Mouse (Mus musculus): Measurements from ENCODE around the gene Prkag2.

Gene Prkag2

DNA sequence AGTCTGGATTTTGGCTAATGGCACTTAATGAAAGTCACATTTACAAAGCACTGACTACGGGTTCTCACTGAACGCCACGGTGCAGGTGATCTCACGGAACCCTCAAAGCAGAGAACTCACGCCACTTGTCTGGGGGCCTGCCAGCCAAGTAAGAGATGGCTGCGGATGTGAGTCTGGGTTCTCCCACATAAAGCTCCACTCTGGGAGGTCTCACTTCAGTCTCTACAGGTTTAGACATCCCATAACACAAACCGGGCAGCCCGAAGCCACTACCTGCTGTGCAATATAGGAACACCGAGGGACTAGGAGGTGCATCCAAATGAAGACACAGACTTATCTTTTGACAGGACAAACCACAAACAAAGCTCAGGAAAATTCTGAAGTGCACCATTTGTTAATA is 193.6 kb downstream of the Prkag2 start:
- no peak for DNase-seq

DNA sequence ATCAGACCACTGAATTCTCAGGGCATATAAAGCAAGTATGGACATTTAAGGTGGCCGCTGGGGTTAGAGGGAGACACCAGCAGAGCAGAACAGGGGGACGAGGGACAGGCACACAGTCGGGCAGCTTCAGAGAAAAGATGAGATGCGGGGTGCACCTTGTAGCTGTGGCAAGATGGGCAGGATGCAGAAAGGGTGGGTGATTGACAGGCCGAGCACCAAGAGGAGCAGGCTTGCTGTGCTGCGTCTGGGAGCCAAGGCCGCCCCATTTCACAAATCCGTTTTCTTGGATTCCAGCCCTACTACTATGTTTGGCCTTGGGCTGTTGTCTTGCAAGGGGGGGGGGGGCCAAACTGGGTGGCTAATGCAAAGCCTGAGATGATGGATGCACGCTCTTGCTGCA is 195.5 kb downstream of the Prkag2 start:
- no peak for DNase-seq

DNA sequence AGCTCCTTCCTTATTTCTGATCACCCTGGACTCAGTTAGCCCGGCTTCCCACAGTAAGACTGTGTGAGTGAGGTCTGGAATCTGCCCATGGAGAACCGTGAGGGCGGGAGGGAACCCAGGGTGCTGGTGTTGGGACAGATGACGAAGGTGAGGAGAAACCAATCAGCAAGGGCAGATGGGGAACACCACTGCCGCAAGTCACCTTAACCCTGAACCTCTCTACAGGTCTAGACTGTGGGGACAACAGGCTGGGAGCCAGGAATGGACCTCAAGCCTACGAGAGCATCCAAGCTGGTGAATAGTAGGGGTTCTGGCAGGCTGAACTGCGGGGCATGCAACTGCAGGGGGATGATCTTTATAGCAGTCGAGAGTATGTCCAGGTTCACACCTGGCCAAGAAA is 196.0 kb downstream of the Prkag2 start:
- no peak for DNase-seq

DNA sequence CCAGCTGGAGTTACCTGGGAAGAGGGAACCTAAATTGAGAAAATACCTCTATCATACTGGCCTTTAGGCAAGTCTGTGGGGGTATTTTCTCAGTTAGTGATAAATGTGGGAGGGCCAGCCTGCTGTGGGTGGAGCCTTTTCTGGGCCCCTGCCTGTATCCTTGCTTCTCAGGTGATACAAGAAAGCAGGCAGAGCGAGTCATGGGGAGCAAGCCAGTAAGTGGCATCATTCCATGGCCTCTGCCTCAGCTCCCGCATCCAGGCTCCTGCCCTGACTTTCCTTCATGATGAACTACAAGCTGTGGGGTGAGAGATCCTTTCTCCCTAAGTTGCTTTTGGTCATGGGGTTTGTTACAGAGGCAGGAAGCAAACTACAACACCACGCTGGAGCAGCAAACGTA is 196.4 kb downstream of the Prkag2 start:
- no peak for DNase-seq

DNA sequence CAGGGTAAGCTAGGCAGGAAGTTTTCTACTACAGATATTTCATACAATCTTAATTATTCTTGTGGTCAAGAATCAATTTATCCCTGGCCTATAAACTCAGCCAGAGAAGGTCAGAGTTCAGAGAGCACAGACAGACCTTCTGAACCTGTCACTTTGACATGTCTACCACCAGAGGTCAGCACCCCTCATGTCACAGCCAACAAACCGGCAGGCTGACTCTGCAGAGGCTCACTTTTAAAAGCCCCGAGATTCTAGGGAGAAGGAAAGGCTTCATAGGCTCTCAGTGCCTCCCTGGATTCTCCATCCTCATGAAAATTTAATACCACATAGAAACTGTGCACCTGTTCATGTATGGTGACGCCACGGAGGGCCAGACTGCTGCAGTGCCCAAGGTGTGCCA is 197.6 kb downstream of the Prkag2 start:
- DNase-seq = no peak

DNA sequence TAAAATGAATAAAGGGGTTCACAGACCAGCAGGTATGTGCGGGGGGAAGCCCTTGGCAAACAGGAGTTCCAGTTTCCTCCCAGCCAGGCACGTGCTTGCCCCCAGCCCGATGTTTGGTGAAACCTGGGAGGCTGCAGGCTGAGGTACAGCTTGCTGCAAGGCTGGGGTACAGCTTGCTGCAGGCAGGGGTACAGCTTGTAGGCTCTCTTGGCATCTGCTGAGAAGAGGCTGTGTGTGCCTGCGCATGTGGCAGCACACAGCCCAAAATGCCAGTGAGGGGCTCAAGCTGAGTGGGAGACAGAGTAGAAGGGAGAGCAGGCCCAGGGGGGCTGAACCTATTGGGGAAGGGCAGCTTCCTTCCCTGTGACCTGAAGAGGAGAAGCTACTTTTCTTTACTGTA is 204.8 kb downstream of the Prkag2 start:
- DNase-seq = no peak

DNA sequence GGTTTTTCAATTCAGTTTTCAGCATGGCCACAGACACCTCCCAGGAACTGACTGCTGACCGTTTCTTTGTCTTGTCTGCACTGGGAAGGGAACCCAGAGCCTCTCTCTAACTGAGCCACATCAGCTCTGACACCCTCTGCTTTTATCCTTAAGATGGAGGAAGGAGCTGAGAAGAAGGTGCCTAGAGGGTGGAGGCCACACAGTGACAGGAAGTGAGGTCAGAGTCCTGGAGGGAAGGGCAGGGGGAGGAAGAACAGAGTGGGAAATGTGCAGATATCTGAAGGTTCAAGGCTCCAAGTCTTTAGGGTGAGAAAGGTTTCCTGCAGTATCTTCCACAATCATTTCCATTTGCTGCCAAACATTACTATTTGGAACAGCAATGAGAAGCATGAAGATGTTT is 205.6 kb downstream of the Prkag2 start:
- no peak for DNase-seq

DNA sequence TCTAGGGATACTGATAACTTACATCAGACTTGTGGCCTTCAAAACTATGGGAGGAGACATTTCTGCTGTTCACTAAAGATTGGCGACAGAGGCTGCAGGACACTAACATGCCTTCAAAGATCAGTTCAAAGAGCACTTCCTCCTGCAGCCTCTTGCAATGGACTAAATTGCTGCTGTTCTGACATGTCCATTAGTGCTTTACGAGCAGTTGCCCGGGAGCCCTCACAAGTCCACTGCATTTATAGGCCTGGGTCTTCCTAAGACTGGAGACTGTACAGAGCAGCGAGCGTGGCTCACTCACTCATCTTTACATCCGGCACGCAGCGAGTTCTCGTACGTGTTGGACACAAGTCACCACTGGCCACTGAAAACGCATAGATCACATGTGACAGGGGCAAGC is 208.0 kb downstream of the Prkag2 start:
- DNase-seq = no peak

DNA sequence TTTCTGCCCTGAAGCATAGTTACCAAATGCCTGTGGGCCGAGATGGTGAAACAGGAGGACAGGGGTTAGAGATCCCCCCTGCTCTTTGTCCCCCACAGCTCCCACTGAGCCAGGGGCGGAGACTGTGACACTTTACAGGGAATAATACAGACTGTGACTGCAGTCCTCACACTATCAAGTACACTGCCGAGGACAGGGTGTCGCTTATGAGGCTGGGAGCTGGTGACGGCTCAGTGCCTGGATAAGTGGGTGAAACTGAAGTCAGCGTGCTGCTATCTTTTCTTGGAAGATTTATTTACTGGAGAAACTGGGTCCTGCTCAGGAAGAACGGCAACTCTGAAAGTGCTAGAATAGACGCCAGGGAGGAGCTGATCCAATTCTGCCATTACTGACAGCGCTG is 210.6 kb downstream of the Prkag2 start:
- DNase-seq = no peak

DNA sequence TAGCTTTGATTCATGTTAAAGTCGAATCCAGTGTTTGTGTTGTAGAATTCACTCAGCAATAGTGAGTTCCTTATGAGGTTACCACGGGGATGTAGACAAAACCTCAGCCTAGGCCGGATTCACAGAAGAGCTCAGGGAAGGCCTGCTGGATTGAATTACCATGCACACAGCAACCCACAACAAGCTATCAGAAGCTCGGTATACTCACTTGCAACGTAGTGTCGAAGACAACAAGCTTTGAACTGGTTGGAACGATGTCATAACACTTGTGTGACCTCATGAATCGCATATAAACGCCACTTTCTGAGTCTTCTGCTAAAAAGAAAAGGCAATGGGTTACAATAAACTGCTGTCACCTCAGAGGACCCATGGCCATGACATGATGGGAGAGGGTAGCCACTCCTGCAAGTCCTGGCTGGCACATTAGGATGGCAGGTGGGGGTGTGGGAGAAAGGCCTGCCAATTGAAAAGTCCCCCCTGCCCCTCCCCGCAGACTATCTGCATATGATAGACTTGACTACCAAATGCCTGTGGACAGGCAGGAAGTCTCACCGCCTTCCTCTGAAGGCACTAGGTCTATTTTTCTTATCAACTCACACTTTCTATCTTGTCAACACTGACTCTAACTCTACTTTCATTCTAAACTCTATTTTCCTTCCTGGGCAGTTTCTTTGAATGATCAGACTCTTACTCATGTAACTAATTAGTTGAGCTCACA is 211.4 kb downstream of the Prkag2 start:
- DNase-seq = no peak

DNA sequence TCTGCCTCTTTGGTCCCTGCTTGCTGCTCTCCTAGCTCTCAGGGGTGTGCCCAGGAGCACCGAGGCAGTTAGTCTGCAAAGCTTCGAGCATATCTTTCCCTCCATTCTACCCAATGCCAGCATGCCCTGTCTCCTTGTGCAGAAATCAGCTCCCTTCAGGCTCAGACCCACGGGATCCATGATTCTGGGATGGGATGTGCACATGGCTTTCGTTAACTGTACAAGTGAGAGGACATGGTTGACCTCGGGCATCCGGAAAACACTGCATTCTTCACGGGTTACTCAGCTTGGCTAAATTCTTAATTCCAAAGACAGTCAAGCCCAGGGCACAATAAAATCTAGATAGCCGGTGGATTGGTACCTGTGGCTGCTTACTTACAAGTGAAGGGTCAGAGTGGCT is 213.2 kb downstream of the Prkag2 start:
- DNase-seq = no peak

DNA sequence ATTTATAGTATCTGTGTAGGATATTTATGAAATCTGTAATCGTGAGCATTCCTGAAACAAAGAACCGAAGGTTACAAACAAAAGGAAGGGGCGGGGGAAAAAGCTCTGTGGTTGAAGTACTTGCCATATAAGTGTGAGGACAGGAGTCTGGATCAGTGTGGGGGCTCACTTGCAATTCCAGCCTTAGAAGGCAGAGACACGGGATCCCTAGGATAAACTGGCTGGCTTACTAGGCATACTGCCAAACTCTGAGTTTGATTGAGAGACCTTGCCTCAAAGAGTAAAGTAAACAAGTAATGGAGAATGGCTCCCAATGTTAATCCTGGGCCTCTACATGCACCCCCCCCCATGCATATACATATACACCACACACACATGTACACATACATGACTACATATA is 221.7 kb downstream of the Prkag2 start:
- no peak for DNase-seq

DNA sequence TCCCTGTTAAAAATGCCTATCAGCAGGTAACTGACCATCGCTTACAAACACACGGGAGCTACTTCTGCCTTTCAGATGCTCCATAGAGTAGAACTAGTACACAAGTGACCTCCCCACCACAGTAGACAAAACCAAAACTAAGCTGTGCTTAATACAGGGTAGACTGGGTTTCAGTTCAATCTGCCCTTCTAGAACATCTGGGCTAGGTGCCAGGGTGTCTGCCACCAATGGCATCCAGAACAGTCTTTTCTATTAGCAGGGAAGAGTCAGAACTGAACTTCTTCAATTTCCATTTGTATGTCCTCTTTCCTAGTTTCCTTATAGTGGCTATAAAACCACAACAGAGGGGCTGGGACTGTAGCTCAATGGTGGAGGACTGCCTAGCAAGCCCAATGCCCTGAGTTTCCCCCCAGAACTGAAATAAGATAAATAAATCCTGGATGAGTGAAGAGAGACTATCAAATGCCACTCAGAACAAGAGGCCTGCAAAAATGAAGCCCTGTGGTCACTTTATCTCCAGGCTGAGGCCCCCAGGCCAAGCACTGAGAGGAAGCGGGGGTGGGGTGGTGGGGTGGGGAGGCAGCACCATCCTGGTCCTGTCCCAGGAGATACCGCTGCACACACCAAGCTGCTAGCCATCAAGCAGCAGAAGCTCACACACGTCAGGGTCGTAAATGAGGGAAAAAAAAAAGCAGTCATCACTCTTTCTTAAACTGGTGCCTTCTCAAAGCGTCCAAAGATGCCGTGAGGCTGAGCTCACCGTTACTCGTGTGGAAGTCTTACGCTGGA is 222.4 kb downstream of the Prkag2 start:
- DNase-seq = no peak

DNA sequence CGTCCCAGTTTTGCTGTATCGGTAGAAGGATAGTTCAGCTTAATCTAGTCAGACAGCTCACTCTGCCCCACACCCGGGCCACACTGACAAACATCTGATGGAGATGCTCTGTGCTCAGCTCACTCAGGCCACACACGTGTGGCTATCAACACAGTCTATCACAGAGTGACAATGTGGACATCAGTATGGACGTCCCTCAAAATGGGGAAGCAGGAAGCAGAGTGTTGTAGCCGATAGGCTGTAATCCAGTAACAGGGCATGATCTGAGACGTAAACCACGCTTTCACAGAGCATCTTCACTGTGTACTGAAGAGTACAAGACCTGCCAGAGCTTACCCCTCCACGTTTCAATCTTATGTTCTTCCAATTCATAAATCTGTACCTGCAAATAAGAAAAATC is 223.8 kb downstream of the Prkag2 start:
- DNase-seq = no peak

DNA sequence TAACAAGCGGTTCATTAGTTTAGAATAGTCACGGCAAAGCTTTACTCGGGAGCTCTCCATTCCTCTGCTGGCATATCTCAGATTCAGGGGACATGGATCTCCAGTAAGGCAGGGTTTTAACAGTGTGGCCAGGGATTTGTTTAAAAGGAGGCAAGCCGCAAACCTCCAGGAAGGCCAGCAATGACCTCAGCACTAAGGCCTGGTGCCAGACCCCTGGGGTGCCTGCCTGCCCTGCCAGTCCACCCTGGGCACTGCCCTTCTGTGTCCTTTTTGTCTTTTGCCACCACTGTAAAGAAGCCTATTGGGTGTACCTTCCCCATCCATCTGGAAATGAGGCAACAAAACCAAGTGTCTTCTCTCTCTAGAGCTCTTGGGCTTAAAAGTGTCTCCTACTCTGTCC is 226.3 kb downstream of the Prkag2 start:
- DNase-seq = no peak

DNA sequence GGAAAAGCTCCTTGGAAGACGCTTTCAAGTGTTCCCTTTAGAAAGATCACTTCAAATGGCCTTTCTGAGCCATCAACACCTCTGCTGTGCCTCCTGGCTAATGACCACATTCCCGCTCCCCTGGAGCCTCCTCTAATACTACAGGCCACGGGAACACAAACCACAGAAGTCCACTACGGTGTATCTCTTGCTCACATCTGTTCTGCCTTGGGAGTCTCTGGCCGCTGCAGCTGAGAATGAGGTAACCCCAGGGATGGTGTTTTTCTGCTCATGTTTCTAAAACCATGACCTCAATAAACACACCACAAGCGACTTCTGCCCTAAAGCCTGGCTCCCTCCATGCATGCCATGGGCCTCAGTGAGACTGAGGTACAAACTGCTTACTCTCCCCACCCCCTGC is 227.2 kb downstream of the Prkag2 start:
- DNase-seq = no peak

DNA sequence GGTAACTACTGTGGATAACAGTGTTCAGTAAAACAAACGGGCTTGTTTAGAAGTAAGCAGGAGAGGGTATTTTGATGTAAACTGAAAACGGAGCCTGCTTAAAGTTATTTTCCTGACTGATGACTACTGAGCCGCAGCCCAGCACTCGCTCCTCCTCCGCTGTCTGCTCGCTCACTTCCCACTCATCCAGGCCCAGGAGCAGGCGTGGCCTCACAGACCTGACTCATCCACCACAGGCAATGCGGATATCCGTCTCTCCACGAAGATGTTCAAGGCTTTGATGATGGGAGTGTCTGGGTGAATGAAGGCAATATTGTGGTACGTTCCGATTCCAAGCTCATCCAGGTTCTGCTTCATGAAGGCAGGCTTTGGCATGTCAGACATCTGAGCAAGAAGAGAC is 229.2 kb downstream of the Prkag2 start:
- peak; percentile 58 for DNase-seq

DNA sequence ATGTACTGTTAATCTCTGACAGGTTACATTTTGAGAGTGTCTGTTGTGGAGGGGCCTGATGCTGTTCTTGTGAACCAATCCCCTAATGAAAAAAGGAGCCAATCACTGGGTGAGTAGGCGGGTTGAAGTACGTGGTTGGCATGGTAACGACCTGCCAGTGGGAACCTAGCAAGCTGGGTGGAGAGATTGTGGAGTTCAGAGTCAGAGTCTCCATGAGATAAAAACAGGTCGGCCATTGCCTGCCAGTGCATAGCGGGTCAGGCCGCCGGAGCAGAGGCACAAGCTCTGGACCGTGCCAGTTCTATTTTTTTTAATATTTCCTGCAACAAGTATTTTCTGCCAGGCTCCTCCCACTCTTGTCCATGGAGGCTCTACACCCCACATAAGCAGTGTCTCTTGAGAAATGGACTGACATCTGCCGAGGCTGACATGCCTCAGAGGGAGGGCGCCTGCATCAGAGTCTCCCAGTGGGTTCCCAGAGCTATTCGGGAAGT is 230.6 kb downstream of the Prkag2 start:
- DNase-seq = no peak

DNA sequence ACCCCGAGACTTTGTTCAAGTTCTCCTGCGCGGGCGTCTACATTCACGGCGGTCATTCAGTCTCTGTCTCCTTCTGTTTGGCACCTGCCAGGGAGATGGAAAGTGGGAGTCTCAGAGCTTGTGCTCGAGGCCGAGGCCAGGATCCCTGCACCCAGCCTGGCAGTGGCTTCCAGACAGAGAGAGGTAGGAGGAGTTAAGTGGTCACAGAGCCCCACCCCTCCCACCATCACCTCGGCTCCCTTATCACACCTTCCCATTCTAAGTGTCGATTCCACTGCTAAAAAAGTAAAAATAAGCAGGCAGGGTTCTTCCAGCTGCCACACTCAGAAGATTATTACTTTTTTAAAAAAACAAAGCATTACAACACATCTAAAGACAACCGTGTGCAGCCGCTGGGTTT is 236.6 kb downstream of the Prkag2 start:
- DNase-seq = no peak

DNA sequence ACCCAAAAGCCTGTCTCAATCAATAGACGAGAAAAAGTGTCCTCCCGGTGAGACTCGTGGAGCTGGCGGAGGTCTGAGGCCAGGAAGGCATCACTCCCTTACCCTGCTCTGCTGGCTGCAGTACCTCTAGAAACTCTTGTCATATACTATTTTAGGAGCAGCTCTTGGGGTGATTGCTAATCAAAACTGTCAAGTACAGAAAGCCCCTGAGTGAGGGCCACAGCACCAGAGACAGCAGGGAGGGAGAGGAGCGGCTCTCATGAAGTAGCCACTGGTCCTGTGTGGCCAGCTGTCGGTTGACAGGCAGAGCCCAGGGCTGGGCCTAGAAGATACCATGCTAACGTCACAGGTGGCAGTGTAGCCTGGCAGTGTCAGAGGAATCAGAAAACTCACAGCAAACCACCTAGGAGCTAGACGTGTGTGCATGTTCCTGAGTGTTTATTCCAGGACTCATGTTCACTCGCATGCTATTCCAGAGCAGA is 239.0 kb downstream of the Prkag2 start:
- no peak for DNase-seq

DNA sequence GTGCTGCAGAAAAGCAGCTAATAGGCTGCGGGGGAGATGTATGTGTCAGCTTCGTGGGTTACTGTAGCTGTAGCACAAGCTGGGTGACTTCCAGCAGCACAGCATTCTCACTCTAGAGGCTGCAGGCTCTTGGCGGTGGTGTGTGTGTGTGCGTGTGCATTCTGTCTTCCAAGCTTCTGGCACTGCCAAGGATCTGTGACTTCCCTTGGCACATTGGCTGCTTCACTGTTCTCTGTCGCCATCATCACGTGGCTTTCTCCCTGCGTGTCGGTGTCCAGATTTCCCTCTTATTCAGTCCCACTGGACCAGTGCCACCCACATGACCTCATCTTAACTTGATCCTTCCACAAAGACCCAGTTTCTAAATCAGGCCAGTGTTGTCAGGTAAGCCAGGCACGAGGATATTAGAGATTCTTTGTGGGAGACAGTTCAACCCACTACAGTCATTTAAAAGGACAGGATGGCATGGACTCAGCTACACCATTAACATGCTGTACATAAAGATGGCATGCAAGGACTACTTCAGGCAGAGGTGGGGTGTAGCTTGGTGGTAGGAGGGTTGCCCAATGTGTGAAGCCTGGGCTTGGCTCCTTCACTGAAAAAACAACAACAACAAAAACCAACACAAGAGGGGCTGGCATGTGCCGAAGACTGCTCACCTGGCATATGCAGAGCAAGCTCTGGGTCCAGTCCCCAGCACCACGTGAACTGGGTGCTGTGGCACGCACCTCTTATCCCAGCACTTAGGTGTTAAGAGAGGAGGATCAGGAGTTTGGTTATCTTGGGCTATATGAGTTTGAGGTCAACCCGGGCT is 239.6 kb downstream of the Prkag2 start:
- peak; percentile 59 for DNase-seq

DNA sequence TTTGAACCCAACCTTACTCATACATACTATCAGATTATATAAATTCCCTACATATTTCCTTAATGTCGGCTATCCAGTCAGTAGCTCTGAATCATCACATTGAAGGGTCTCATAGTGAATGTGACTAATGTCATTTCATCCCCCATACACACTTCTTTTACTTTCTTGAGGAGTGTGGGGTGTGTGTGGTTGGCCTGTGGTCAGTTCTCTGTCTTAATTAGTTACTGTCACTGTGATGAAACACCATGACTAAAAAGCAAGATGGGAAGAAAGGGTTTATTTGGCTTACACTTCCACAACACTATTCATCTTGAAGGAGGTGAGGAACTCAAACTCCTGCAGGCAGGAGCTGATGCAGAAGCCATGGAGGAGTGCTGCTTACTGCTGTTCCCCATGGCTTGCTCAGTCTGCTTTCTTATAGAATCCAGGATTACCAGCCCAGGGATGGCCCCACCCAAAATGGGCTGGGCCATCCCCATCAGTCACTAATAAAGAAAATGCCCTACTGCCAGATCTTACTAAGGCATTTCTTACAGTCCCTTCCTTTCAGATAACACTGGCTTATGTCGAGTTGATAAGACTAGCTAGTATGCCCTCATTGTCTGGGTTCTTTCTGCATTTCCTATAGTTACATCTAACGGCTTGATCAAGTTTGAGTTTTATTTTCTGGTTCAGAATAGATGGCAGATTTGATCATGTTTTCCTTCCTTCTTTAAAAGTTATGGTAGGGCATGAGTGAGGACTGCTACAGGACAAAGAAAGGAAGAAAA is 240.5 kb downstream of the Prkag2 start:
- no peak for DNase-seq

Measured in right cerebral cortex, postnatal 25 days (tissue).